Mouse (Mus musculus): ENCODE results near the gene Rab29.

DNA sequence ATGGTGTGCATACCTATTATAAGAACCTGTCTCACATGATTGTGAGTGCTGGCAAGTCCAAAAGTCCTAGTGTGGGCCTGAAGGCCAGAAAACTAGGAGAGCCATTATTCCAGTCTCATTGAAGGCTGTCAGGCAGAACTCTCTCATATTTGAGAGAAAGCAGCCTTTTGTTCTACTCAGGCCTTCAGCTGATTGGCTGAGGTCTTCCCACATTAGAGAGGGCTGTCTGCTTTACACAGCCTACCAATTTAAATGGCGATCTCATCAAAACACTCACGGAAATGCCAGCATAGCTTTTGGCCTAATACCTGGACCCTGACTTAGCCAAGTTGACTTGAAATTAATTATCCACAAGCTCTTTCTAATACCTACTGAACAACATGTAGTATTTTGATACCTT is 19.1 kb downstream of the Rab29 start:
- TF ChIP-seq CTCF (IDR thresholded peaks at IDR 0.05; ENCODE audit: extremely low read depth, insufficient read depth, low read length) (no peak), POLR2A (IDR thresholded peaks at IDR 0.05; ENCODE audit: extremely low read depth, insufficient read depth, low read length) (no peak)
